Mouse (Mus musculus) mouse embryonic stem cell (cell line): ENCODE measurements around the gene Pinlyp.

Experiments
- in situ Hi-C, 2 experiments: fragments of 300-500 bp; cut with MboI; formaldehyde crosslinking; loops; 1 replicate in 1 of 2; 3 replicates in 1 of 2; pipeline ENCODE4 v1.14.3; 2019 to 2020; ENCODE audit warnings: low sequenced_read_pairs in 2 of 2, low pct_unique_long_range_greater_than_20kb in 1 of 2, mixed read lengths in 1 of 2; ENCODE audit not compliant: unreplicated experiment in 1 of 2

The Pinlyp gene

GRCm38 (mm10) chr7:24504868-24505267, 41.0 kb downstream of the Pinlyp start:
- in situ Hi-C loops, result no loop called here

GRCm38 (mm10) chr7:24504004-24504403, 41.9 kb downstream of the Pinlyp start:
- in situ Hi-C loops, result no loop called here

- in situ Hi-C loops, result no loop called here
These were observed 44.4 kb downstream of the Pinlyp start for GRCm38 (mm10) chr7:24501492-24501891.

- in situ Hi-C loops, result no loop called here
These were observed 45.0 kb downstream of the Pinlyp start for GRCm38 (mm10) chr7:24500929-24501328.

- in situ Hi-C loops, result no loop called here
These were observed 45.9 kb downstream of the Pinlyp start for GRCm38 (mm10) chr7:24499856-24500577.
